Mouse (Mus musculus) liver, embryonic 16.5 days (tissue): Measurements from ENCODE around the gene Prkrip1. TPM values are rescaled to one million over a fixed set of nuclear protein-coding genes. Genes with fewer than 3 reads are reported as not detected.
A peak's percentile ranks its signal among the peaks of the same experiment; 100 is the strongest.

Source experiments
- ATAC-seq: fragments of 200-750 bp; cut with Nextera tagmentation; 2 replicates; pipeline ENCODE4 v1.8.0; 2017; ENCODE audit warnings: low read depth, mild to moderate bottlenecking, moderate number of reproducible peaks, moderate library complexity
- H3K27ac ChIP-seq: fragments of 300-500 bp; sonication (generic); 2 replicates; pipeline ENCODE4 v1.5.1; 2014; ENCODE audit warnings: mild to moderate bottlenecking, low read length
- H3K27me3 ChIP-seq: fragments of 300-500 bp; sonication (generic); 2 replicates; pipeline ENCODE4 v1.6.1; 2014; ENCODE audit warnings: low read depth, low read length, mixed read lengths; ENCODE audit not compliant: control insufficient read depth, insufficient read depth
- H3K36me3 ChIP-seq: fragments of 300-500 bp; sonication (generic); 2 replicates; pipeline ENCODE4 v1.6.1; 2014; ENCODE audit warnings: mild to moderate bottlenecking; ENCODE audit not compliant: control insufficient read depth, insufficient read depth
- H3K4me1 ChIP-seq: fragments of 300-500 bp; sonication (generic); 2 replicates; pipeline ENCODE4 v1.6.1; 2014; ENCODE audit warnings: low read depth, low read length, mixed read lengths; ENCODE audit not compliant: control insufficient read depth
- H3K4me2 ChIP-seq: fragments of 300-500 bp; sonication (generic); 2 replicates; pipeline ENCODE4 v1.6.1; 2014; ENCODE audit warnings: low read depth, low read length, mixed read lengths
- H3K4me3 ChIP-seq: fragments of 300-500 bp; sonication (generic); 2 replicates; pipeline ENCODE4 v1.5.1; 2014; ENCODE audit warnings: low read depth, mild to moderate bottlenecking, low read length
- H3K9ac ChIP-seq: fragments of 300-500 bp; sonication (generic); 2 replicates; pipeline ENCODE4 v1.6.1; 2014; ENCODE audit warnings: low read depth, low read length
- H3K9me3 ChIP-seq: fragments of 300-500 bp; sonication (generic); replicated peaks from 2 replicates; pipeline ENCODE4 v1.6.1; 2016; ENCODE audit warnings: low read length; ENCODE audit not compliant: control insufficient read depth
- WGBS: fragments of 180-500 bp; shearing (Covaris S2); extraction: QIAGEN DNeasy Blood & Tissue Kit; methylation state at CpG from one replicate; pipeline ENCODE4 v1.1.7; 2014; ENCODE audit not compliant: insufficient replicate concordance; 5-methylcytosine and 5-hydroxymethylcytosine counted together
- polyA plus RNA-seq: library from polyadenylated mRNA; unstranded; fragments of >200 nt; fragmentation: Nextera tagmentation; extraction: Ambion mirVana; gene quantifications from 2 replicates; pipeline ENCODE4 v1.2.1, GENCODE M21; 2015

Prkrip1 gene
- polyA plus RNA-seq, 1 experiment from 2014 or later = 20.8 TPM

- 69% methylated on average over 7 of the region's 7 CpGs for WGBS
- no peaks in the 10 kb centered on the region for H3K9me3 ChIP-seq
- H3K36me3 ChIP-seq = peaks cover 31% of the 10 kb centered on the region
- no peaks in the 10 kb centered on the region for H3K27me3 ChIP-seq
- H3K9ac ChIP-seq = no peak overlapping the region
- H3K4me3 ChIP-seq = no peak overlapping the region
- no peaks in the 10 kb centered on the region for H3K4me1 ChIP-seq
- no peak for ATAC-seq
- H3K4me2 ChIP-seq = no peak overlapping the region
- H3K27ac ChIP-seq = no peak overlapping the region
Measured at GRCm38 (mm10) chr5:136183766-136184165, 15.0 kb downstream of the Prkrip1 start.

- Histone ChIP-seq H3K27me3 (no peaks in the 10 kb centered on the region), H3K9ac (no peak overlapping the region), H3K4me2 (no peak overlapping the region), H3K27ac (no peak overlapping the region), H3K4me1 (no peaks in the 10 kb centered on the region), H3K4me3 (no peak overlapping the region), H3K9me3 (no peaks in the 10 kb centered on the region), H3K36me3 (peaks cover 26% of the 10 kb centered on the region)
- 29% methylated on average over 4 of the region's 4 CpGs for WGBS
- no peak for ATAC-seq
Measured at GRCm38 (mm10) chr5:136182830-136183229, 15.9 kb downstream of the Prkrip1 start.

- no peak overlapping the region for H3K27ac ChIP-seq
- no peaks in the 10 kb centered on the region for H3K9me3 ChIP-seq
- no peak for ATAC-seq
- H3K4me3 ChIP-seq = no peak overlapping the region
- no peak overlapping the region for H3K9ac ChIP-seq
- no peaks in the 10 kb centered on the region for H3K27me3 ChIP-seq
- 75% methylated on average over 6 of the region's 6 CpGs for WGBS
- H3K4me2 ChIP-seq = no peak overlapping the region
- peaks cover 26% of the 10 kb centered on the region for H3K36me3 ChIP-seq
- no peaks in the 10 kb centered on the region for H3K4me1 ChIP-seq
Measured at GRCm38 (mm10) chr5:136182049-136182448, 16.7 kb downstream of the Prkrip1 start.

- no peak overlapping the region for H3K4me2 ChIP-seq
- no peak overlapping the region for H3K9ac ChIP-seq
- no peaks in the 10 kb centered on the region for H3K4me1 ChIP-seq
- peaks cover 26% of the 10 kb centered on the region for H3K36me3 ChIP-seq
- ATAC-seq = no peak
- WGBS = 82% methylated on average over 6 of the region's 6 CpGs
- H3K27me3 ChIP-seq = no peaks in the 10 kb centered on the region
- H3K27ac ChIP-seq = no peak overlapping the region
- no peaks in the 10 kb centered on the region for H3K9me3 ChIP-seq
- H3K4me3 ChIP-seq = no peak overlapping the region
Measured at GRCm38 (mm10) chr5:136181197-136181596, 17.6 kb downstream of the Prkrip1 start.

- Histone ChIP-seq H3K27me3 (no peaks in the 10 kb centered on the region), H3K4me3 (no peak overlapping the region), H3K9ac (no peak overlapping the region), H3K4me2 (no peak overlapping the region), H3K4me1 (no peaks in the 10 kb centered on the region), H3K36me3 (peaks cover 21% of the 10 kb centered on the region), H3K9me3 (no peaks in the 10 kb centered on the region), H3K27ac (no peak overlapping the region)
- ATAC-seq = no peak
- 74% methylated on average over 5 of the region's 5 CpGs for WGBS
Measured at GRCm38 (mm10) chr5:136179594-136179993, 19.2 kb downstream of the Prkrip1 start.

GRCm38 (mm10) chr5:136173606-136174463 is 24.9 kb downstream of the Prkrip1 start:
- Histone ChIP-seq H3K36me3 (0 out of 2 replicates have a peak, but pooled peaks cover 3% of the 10 kb centered on the region), H3K4me2 (no peak overlapping the region), H3K9me3 (no peaks in the 10 kb centered on the region), H3K4me1 (peaks cover 24% of the 10 kb centered on the region), H3K27ac (no peak overlapping the region), H3K27me3 (no peaks in the 10 kb centered on the region), H3K4me3 (no peak overlapping the region), H3K9ac (no peak overlapping the region)
- ATAC-seq = no peak
- 39% methylated on average over 9 of the region's 9 CpGs for WGBS

- no peak for ATAC-seq
Measured at GRCm38 (mm10) chr5:136172939-136173338, 25.8 kb downstream of the Prkrip1 start.

GRCm38 (mm10) chr5:136171363-136172341 is 27.1 kb downstream of the Prkrip1 start:
- Histone ChIP-seq H3K27me3 (no peaks in the 10 kb centered on the region), H3K4me2 (peak overlapping the region; percentile 91), H3K36me3 (peaks cover 3% of the 10 kb centered on the region; the same call in 1 of the 2 replicates), H3K27ac (peak overlapping the region; percentile 78), H3K9ac (peak overlapping the region; percentile 50), H3K4me3 (peak overlapping the region; percentile 63), H3K9me3 (0 out of 2 replicates have a peak, but pooled peaks cover 3% of the 10 kb centered on the region), H3K4me1 (peaks cover 24% of the 10 kb centered on the region)
- ATAC-seq = no peak
- WGBS = 11% methylated on average over 17 of the region's 17 CpGs

More at GRCm38 (mm10) chr5:136172939-136173338, 25.8 kb downstream of the Prkrip1 start:
- peaks cover 3% of the 10 kb centered on the region; the same call in 1 of the 2 replicates for H3K36me3 ChIP-seq
- H3K4me3 ChIP-seq = no peak overlapping the region
- no peak overlapping the region for H3K27ac ChIP-seq
- H3K9ac ChIP-seq = no peak overlapping the region
- WGBS = 62% methylated on average over 9 of the region's 9 CpGs
- H3K27me3 ChIP-seq = no peaks in the 10 kb centered on the region
- 0 out of 2 replicates have a peak, but pooled peaks cover 2% of the 10 kb centered on the region for H3K9me3 ChIP-seq
- no peak overlapping the region for H3K4me2 ChIP-seq
- peaks cover 24% of the 10 kb centered on the region for H3K4me1 ChIP-seq
